Mouse (Mus musculus): ENCODE measurements around the gene Pga5. TPM values are rescaled to one million over a fixed set of nuclear protein-coding genes. Genes with fewer than 3 reads are reported as not detected.

Pga5 gene
- total RNA-seq, 4 experiments from 2014 or later: not detected

- DNase-seq: no peak
Measured at GRCm38 (mm10) chr19:10702125-10702524, 24.3 kb upstream of the Pga5 start.

- DNase-seq: no peak
Measured at GRCm38 (mm10) chr19:10701013-10701726, 23.3 kb upstream of the Pga5 start.

DNA sequence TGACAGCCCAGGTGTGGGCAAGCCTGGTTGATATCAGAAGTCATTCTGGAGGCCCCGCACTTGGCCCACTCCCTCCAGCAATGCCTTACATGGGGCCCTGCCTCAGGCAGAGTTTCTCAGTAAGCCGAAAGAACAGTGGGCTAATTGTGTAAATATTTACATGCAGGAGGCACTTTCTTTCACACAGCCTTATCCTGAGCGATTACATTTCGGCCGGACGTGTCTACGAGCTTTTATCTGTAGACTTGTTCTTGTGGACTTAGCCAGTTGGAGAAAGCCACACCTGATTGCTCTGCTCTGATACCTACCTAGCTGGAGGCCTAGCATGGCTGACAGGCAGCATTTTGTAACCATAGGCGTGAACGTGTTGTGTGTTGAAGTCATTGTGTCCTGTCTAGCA, 22.0 kb upstream of the Pga5 start:
- no peak for DNase-seq

DNA sequence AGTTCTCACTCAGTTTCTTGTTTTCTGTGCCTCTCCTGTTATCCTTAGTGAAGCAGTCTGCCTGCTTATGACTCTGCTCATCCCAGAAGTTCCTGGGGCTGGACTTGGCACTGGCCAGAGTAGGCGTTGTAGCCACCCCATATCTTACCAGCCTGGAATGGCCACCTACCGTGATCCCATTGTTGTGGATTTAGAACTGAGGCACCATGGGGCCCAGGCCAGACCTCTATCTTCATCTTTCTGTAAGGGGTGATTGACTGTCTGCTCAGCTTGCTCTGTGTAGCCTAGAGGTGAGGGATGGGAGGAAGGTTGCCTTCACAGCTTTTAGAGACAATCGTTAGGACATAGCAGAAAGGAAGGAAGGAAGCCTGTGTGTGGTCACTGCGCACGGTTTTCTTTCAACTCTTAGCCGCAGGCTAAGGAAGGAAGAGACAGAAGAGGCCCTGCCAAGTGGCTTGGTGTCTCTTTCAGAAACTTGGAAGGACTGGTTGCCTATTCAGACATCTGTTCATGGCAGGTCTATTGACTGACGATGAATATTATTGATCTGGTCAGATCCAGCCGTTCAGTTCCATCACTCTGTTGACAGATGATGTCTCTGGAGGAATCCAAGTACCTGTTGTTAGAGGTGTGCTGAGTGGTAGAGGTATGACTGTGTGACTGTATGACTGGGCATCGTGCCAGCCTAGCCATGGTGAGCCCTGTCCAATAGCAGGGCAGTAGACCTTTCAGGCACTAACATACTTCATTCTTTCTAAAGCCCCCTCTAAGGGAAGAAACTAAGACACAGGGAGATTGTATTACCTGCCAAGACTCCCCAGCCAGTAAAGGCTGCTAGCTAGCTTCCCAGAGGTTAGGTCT, 20.5 kb upstream of the Pga5 start:
- DNase-seq: no peak

- no peak for DNase-seq
Measured at GRCm38 (mm10) chr19:10695801-10696200, 17.9 kb upstream of the Pga5 start.

- no peak for DNase-seq
Measured at GRCm38 (mm10) chr19:10693926-10694682, 16.2 kb upstream of the Pga5 start.

GRCm38 (mm10) chr19:10692361-10692760, 14.5 kb upstream of the Pga5 start:
- peak; percentile 24 for DNase-seq

- DNase-seq: no peak
Measured at GRCm38 (mm10) chr19:10691660-10692059, 13.8 kb upstream of the Pga5 start.

DNA sequence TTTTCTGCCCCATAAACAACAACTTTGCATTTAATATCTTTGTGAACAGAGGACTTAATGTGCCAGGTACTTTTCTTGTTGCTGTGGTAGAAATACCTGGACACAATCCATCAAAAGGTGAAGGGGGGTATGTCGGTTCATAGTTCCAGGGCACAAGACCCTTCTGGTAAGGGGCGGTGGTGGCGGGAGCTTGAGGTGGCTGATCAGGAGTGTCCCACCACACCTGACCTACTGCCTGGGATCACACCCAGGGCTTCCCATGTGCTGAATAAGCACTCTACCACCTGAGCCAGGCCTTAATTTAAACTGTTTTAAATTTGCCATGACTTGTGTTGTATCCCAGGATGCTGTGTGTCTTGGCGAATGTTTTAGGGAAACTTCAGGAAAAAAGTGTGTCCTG, 13.2 kb upstream of the Pga5 start:
- DNase-seq: no peak

GRCm38 (mm10) chr19:10690336-10690735, 12.5 kb upstream of the Pga5 start:
- DNase-seq: peak; percentile 66

- no peak for DNase-seq
Measured at GRCm38 (mm10) chr19:10689470-10690166, 11.7 kb upstream of the Pga5 start.

DNA sequence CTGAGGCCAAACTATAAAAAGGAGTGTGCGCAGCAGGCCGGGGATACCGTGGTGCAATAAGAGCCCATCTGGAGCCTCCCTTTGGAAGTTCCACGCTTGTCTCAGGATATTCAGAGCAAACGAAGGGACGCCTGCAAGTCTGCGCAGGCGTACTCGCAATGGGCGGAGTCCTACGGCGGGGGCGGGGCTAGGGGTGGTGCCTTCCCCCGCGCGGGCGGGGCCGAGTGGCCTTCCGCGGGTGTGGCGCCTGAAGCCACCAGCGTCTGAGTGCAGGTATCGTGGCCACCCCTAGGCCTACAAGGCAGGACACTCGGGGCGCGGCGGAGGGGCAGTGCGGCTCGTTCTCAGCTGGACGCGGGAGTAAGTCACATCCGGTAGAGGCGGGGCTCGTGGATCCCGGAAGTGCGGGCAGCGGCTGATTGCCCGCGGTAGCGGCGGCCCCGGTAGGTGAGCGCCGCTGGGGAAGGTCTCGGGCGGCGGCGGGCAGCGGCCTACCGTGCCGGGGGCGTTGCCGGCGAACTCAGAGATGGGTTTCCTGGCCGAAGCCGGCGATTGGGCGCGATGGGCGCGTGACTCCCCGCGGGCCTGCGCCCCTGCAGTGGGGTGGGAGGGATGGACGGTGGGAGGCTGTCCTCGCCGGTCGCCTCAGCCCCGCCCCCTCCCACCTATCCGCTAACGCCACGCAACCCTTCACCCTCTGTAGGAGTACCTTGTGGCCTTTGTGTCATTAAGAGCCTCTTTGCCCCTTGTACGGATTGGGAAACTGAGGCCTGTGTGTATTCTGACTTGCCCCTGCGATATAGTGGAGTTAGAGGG, 10.9 kb upstream of the Pga5 start, which contains the start of gene Vps37c:
Vps37c (plus strand) TSS at position 199 of the 816 bp plus-strand sequence.
- DNase-seq: peak; percentile 90

DNA sequence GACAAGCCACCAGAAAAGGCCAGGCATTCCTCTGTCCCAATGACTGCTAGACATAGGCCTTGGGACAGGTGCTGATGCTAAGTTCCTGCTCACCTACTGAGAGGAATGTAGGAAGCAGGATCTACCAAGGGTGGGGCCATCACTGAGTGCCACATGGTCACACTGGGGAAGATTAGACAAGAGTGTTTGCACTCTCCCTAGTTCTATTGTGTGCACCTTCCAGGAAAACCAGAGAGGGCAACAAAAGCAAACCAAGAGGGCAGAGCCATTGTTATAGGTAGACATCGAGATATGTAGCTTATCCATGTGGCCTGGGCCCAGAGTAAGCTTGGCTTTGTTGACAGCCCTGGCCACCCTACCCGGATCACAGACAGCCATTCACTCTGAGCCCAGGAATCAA, 7.9 kb upstream of the Pga5 start:
- no peak for DNase-seq

DNA sequence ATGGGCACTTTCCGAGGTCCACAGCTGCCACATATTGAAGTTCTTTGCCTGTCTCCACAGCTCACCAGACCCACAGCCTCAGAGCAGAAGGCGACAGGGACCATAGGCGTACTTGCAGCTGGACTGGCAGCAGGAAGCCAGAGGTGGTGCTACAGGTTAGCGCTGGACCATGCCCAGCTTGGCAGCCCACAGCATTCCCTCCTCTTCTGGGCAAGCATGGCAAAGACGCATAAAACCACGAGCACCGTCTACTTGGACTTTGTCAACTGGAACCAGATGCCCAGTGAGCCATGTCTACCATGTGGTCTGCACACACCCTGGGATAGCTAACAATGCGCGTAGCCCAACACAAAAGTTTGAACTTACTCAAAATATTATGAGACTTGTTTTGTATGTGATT, 7.2 kb upstream of the Pga5 start:
- no peak for DNase-seq

DNA sequence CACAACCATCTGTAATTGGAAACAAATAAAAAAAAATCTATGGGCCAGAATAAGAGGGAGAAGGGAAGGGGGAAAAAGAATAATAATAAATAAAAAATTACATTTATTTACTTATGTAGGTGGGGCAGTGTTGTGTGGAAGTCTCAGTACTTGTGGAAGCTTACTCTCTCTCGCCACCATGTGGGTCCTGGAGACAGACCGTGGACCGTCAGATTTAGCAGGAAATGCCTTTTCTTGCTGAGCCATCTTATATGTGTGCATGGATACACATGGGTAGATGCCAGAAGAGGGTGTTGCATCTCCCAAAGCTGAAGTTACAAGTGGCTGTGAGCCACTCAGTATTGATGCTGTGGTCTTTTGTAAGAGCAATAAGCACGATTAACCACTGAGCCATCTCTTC, 3.7 kb upstream of the Pga5 start:
- no peak for DNase-seq

GRCm38 (mm10) chr19:10678772-10679067, 849 bp upstream of the Pga5 start:
- DNase-seq: no peak

- DNase-seq: no peak
Measured at GRCm38 (mm10) chr19:10676656-10677055, 1.2 kb downstream of the Pga5 start.

DNA sequence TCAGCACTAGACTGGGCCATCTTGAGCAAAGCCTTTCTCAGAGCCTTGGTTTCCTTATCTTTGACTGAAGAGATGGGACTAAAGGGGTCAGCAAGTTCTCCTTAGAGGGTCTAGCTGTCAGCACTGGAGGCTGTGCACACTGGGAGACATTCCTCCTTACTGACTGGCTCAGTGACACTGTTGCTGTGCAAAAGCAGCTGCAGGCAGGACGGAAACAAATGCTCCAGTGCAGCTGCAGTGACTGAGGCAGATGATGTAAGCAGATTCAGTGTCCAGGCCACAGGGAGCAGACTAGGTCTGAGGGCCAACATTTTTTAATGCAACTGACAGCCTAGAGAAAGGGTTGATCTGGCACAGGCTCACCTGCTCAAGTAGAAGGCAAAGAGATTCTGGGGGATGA, 4.6 kb downstream of the Pga5 start:
- DNase-seq: no peak

- DNase-seq: no peak
Measured at GRCm38 (mm10) chr19:10671854-10672417, 5.9 kb downstream of the Pga5 start.

DNA sequence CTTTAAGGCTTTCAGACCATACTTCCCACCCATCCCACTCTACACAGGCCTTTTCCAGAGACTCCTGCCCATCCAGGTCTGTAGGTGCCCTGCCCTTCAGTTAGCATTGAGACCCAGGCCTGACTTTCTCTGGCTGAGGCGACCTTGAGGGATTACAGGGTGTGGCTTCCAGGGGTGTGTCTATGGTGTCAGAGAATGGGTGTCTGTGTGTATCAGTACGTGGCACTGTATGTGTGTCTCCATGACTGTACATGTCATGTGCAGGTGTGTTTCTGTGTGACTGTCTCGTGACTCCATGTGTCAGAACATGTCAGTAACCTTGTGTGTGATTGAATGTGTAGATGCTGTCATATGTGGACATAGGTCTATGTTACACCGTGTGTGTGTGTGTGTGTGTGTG, 6.6 kb downstream of the Pga5 start:
- DNase-seq: no peak

DNA sequence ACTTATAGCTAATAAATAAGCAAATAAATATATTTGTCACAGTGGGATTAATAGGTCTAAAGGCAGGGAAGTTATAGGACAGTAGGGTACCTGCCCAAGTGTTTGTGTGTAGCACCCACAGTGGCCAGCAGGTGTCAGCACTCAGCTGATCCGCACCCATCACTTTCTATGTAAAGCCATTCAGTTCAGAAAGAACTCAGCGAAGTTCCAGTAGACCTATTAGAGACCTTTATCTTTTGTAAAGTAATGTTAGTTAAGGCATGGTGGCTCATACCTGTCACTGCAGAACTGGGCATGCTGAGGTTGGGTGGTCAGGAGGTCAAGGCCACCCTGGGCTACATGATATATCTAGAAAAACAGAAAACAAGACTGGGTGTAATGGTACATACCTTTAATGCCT, 12.4 kb downstream of the Pga5 start:
- DNase-seq: peak; percentile 18

Data from adrenal gland, adult 8-10 months (tissue).